Mouse (Mus musculus) kidney, adult 2 months (tissue): ENCODE data around the gene Prrc2a.

ENCODE experiments used
- CTCF ChIP-seq: fragments of 200-500 bp; conservative IDR thresholded peaks from 2 replicates; pipeline ENCODE4 v1.5.1; 2011; ENCODE audit warnings: low read depth, mild to moderate bottlenecking, control low read depth, low read length, moderate library complexity, mixed read lengths; ENCODE audit not compliant: insufficient read depth, insufficient read length
- POLR2A ChIP-seq: fragments of 200-500 bp; IDR thresholded peaks from one replicate; pipeline ENCODE4 v1.6.1; 2011; ENCODE audit warnings: low read depth, low read length, control low read depth

- TF ChIP-seq POLR2A, result peak; percentile 48
- TF ChIP-seq CTCF, result no peak
Observed at GRCm38 (mm10) chr17:35126206-35126611, 38.5 kb downstream of the Prrc2a start, which contains the start of gene D17H6S53E.
